Mouse (Mus musculus): Measurements from ENCODE around the gene Car2. TPM values are rescaled to one million over a fixed set of nuclear protein-coding genes. Genes with fewer than 3 reads are reported as not detected.

The Car2 gene
- total RNA-seq (2021) = 10 to 100 TPM; 38.0 to 50.9 TPM
- long read RNA-seq, experiment 1, transcript Car2-201 (7 exons, 1,788 nt) = major isoform, 61 of 73 reads
- long read RNA-seq, experiment 1, partial matches to known transcripts = 1 of 73 reads
- long read RNA-seq, experiment 1, other reads (novel, unspliced or antisense) = 11 of 73 reads
- long read RNA-seq, experiment 2, transcript Car2-201 (7 exons, 1,788 nt) = major isoform, 47 of 51 reads
- long read RNA-seq, experiment 2, partial matches to known transcripts = 1 of 51 reads
- long read RNA-seq, experiment 2, other reads (novel, unspliced or antisense) = 3 of 51 reads

GRCm38 (mm10) chr3:14886102-14887098 lies at the start of gene Car2:
TSS of gene Car2 (plus strand) at chr3:14886273.
- DNase-seq = peak; percentile 92

GRCm38 (mm10) chr3:14838936-14839335 lies 47.1 kb upstream of the Car2 start:
- no peak for DNase-seq

GRCm38 (mm10) chr3:14839466-14840118 lies 46.5 kb upstream of the Car2 start:
- DNase-seq = no peak

GRCm38 (mm10) chr3:14848587-14849254 lies 37.4 kb upstream of the Car2 start:
- no peak for DNase-seq

GRCm38 (mm10) chr3:14853966-14854365 lies 32.1 kb upstream of the Car2 start:
- no peak for DNase-seq

GRCm38 (mm10) chr3:14854446-14854845 lies 31.6 kb upstream of the Car2 start:
- DNase-seq = no peak

GRCm38 (mm10) chr3:14857874-14858273 lies 28.2 kb upstream of the Car2 start:
- peak; percentile 52 for DNase-seq

GRCm38 (mm10) chr3:14860291-14860690 lies 25.8 kb upstream of the Car2 start:
- no peak for DNase-seq

GRCm38 (mm10) chr3:14861165-14861564 lies 24.9 kb upstream of the Car2 start:
- DNase-seq = no peak

- DNase-seq = no peak
Measured at GRCm38 (mm10) chr3:14861787-14862186, 24.3 kb upstream of the Car2 start.

- DNase-seq = no peak
Measured at GRCm38 (mm10) chr3:14862654-14863021, 23.4 kb upstream of the Car2 start.

GRCm38 (mm10) chr3:14863022-14863711 lies 22.9 kb upstream of the Car2 start, which contains the start of gene Car3:
TSS of gene Car3 (plus strand) at chr3:14863512.
- peak; percentile 54 for DNase-seq

GRCm38 (mm10) chr3:14863922-14864321 lies 22.2 kb upstream of the Car2 start:
- no peak for DNase-seq

GRCm38 (mm10) chr3:14865941-14866340 lies 20.1 kb upstream of the Car2 start:
- DNase-seq = no peak

GRCm38 (mm10) chr3:14869779-14870178 lies 16.3 kb upstream of the Car2 start:
- DNase-seq = peak; percentile 81

GRCm38 (mm10) chr3:14870528-14870927 lies 15.5 kb upstream of the Car2 start:
- no peak for DNase-seq

GRCm38 (mm10) chr3:14871386-14871785 lies 14.7 kb upstream of the Car2 start:
- no peak for DNase-seq

- no peak for DNase-seq
Measured at GRCm38 (mm10) chr3:14874402-14875040, 11.6 kb upstream of the Car2 start.

- no peak for DNase-seq
Measured at GRCm38 (mm10) chr3:14876325-14876918, 9.7 kb upstream of the Car2 start.

GRCm38 (mm10) chr3:14877251-14877909 lies 8.7 kb upstream of the Car2 start:
- DNase-seq = no peak

All from adrenal gland, postnatal 10 days (tissue).